Comparison of ENCODE assay signal across 16 mouse cellular contexts in genomic region chr14:13029794-13030193, GRCm38 (mm10).
DNase-seq lines count a peak whose midpoint lies in the region; TF ChIP-seq lines count a peak whose summit lies in the region.
"Had no signal": no experiment of that assay in that cellular context is flagged by ENCODE, and none has a peak within 500 bp of the region (broad histone marks: within the 10 kb centered on the region; RNA-seq: fewer than 3 reads in every experiment).

No protein-coding gene starts in this region.

- H3K4me2 ChIP-seq in myocyte (ENCODE audit: low read depth), result no peak overlapping the region

- no peak overlapping the region for H3K4me3 ChIP-seq in myocyte

- H3K27me3 ChIP-seq in myocyte (ENCODE audit: control insufficient read depth, insufficient read depth, insufficient read length), result no peaks in the 10 kb centered on the region
- H3K27me3 ChIP-seq: CH12.LX, Patski had no signal

- no peak overlapping the region for H3ac ChIP-seq in myocyte (ENCODE audit: control insufficient read depth, insufficient read length)

- H3K79me2 ChIP-seq in myocyte (ENCODE audit: control insufficient read depth, insufficient read depth), result no peaks in the 10 kb centered on the region

- no peaks in the 10 kb centered on the region for H3K36me3 ChIP-seq in myocyte (ENCODE audit: control insufficient read depth, insufficient read depth)
- H3K36me3 ChIP-seq: G1E had no signal

- DNase-seq in adrenal gland, postnatal 10 days, result no peak
- DNase-seq: adrenal gland, adult 2 months; adrenal gland, adult 8-10 months; adrenal gland, postnatal 14 days; adrenal gland, postnatal 25 days; adrenal gland, postnatal 36 days; B cell, adult 2 months; cerebellum, adult 11 months; cerebellum, adult 11-12 months; cerebellum, adult 18-20 months; cerebellum, adult 2 months; cerebellum, adult 8-10 months had no signal

- no peak for TF ChIP-seq POLR2A in myocyte (IDR thresholded peaks at IDR 0.05; ENCODE audit: insufficient read length, low read depth)

TF ChIP-seq in myocyte, 11 proteins besides CTCF, POLR2A, EP300 and RAD21:
- TF ChIP-seq REST (IDR thresholded peaks at IDR 0.05; ENCODE audit: insufficient read depth, insufficient read length), result no peak
- no peak for TF ChIP-seq SRF (IDR thresholded peaks at IDR 0.05; ENCODE audit: control insufficient read depth, insufficient read length, low read depth)
- TF ChIP-seq MYOD1 (IDR thresholded peaks at IDR 0.05; ENCODE audit: control insufficient read depth in 1 of 3, insufficient read length in 2 of 3, low read depth in 2 of 3), result peak in 2 of 3 experiments; percentile 79 to 88
- no peak for TF ChIP-seq USF1 (IDR thresholded peaks at IDR 0.05; ENCODE audit: low read depth)
- no peak for TF ChIP-seq E2F4 (IDR thresholded peaks at IDR 0.05; ENCODE audit: insufficient read depth)
- no peak for TF ChIP-seq CEBPB (IDR thresholded peaks at IDR 0.05; ENCODE audit: insufficient read depth, poor library complexity, severe bottlenecking)
- TF ChIP-seq TCF3 (IDR thresholded peaks at IDR 0.05; ENCODE audit: insufficient read length, low read depth), result peak; percentile 33
- TF ChIP-seq MAX (IDR thresholded peaks at IDR 0.05; ENCODE audit: low read depth), result no peak
- no peak for TF ChIP-seq POLR2AphosphoS2 (IDR thresholded peaks at IDR 0.05; ENCODE audit: insufficient read length, low read depth)
- TF ChIP-seq TCF12 (IDR thresholded peaks at IDR 0.05; ENCODE audit: insufficient read depth, poor library complexity, severe bottlenecking), result no peak
- TF ChIP-seq MYOG (IDR thresholded peaks at IDR 0.05; ENCODE audit: control insufficient read depth in 1 of 3, insufficient read depth in 1 of 3, insufficient read length in 2 of 3, low read depth in 2 of 3), result peak; percentile 35 to 81 (median 75)
